Mouse (Mus musculus): Measurements from ENCODE around the gene Dstn. TPM values are rescaled to one million over a fixed set of nuclear protein-coding genes. Genes with fewer than 3 reads are reported as not detected.

The Dstn gene
- 25.4 TPM for polyA plus RNA-seq (2017; shearing (Covaris generic))

DNA sequence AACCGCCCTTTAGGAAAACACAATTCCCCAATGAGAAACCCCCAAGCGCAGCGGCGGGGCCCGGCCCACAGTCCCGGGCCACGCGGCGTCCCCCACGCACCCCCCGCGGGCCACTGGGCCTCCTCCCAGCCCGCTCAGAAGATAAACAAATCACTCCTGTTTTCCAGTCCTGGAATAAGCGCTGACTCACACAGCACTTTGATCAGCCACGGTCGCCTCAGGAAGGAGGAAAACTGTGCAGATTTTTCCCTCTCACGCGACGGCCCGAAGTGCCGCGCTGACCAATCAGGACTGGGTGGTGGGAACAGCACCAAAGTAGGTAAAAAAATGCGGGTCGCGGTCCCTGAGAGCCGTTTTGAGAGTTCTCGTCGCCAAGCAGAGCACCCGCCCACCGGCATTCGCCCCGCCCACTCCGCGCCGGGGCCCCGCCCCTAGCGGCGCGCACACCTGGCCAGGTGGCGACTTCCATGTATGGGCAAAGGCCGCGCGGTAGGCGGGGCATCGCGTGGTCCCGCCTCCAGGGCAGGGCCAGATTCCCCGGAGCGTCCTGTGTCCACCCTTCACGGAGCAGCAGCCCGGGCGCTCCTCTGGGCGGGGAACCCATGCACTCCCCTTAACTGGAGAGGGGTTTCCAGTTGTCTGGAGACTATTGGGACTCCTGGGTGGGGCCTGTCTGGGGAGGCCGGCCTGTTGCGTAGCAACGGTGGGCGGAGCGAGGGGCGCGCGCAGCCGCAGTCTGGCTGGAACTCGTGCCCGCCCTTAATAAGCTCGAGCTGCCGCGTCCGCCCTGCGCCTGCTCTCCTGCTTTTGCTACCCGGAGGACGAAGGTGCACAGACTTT is at the start of gene Dstn:
Dstn (plus strand) TSS at position 561 of the 840 bp plus-strand sequence.

Other genes starting within 250 kb of the Dstn start
- gene Bfsp1, start 52.1 kb upstream of the Dstn start, polyA plus RNA-seq (2017; shearing (Covaris generic)) = not detected
- 23.4 TPM for gene Rrbp1, start 95.9 kb downstream of the Dstn start, polyA plus RNA-seq (2017; shearing (Covaris generic))
- gene Banf2, start 117.7 kb downstream of the Dstn start, polyA plus RNA-seq (2017; shearing (Covaris generic)) = not detected

Measured in CD4-positive, CD25-positive, alpha-beta regulatory T cell (primary cell).